Comparison of ENCODE assay signal across 24 mouse cellular contexts in the genomic region with DNA sequence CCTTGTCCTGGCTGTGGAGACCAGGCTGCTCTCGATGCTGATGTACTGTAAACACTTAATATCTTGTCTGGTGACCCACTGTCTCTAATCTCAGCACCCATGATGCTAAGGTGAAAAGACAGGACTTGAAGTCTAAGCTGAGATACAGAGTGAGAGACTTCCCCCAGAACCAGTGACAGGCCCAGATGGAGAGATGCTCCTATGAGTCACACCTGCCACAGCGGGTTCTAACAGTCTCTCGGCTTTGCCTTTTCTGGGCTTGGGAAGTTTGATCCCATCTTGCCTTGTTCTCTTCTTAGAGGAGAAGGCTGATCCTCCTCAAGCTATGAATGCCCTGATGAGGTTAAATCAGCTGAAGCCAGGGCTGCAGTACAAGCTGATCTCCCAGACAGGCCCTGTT. TPM values are rescaled to one million over a fixed set of nuclear protein-coding genes. Genes with fewer than 3 reads are reported as not detected.
DNase-seq lines count a peak whose midpoint lies in the region; ATAC-seq and TF ChIP-seq lines count a peak whose summit lies in the region.
"Had no signal": no experiment of that assay in that cellular context is flagged by ENCODE, and none has a peak within 500 bp of the region (broad histone marks: within the 10 kb centered on the region; RNA-seq: fewer than 3 reads in every experiment).

No protein-coding gene starts in this region.

- no peak overlapping the region for H3K4me3 ChIP-seq in hindbrain, postnatal 0 days (ENCODE audit: low read length)
- no peak overlapping the region for H3K4me3 ChIP-seq in hindbrain, embryonic 12.5 days
- no peak overlapping the region for H3K4me3 ChIP-seq in MEL (ENCODE audit: control insufficient read depth in 1 of 2, insufficient read depth in 1 of 2, low read depth in 2 of 2, low read length in 2 of 2)

- no peak overlapping the region for H3K27ac ChIP-seq in hindbrain, postnatal 0 days
- no peak overlapping the region for H3K27ac ChIP-seq in hindbrain, embryonic 12.5 days
- no peak overlapping the region for H3K27ac ChIP-seq in MEL (ENCODE audit: control insufficient read depth, low read depth, low read length)

- H3K9me3 ChIP-seq in hindbrain, postnatal 0 days (ENCODE audit: low read length): no peaks in the 10 kb centered on the region
- no peaks in the 10 kb centered on the region for H3K9me3 ChIP-seq in hindbrain, embryonic 12.5 days (replicated peaks)
- H3K9me3 ChIP-seq in MEL (replicated peaks; ENCODE audit: insufficient read depth, low read length): no peaks in the 10 kb centered on the region
- H3K9me3 ChIP-seq: G1E had no signal

- H3K36me3 ChIP-seq in hindbrain, postnatal 0 days (ENCODE audit: insufficient read depth, low read length): peaks cover 95% of the 10 kb centered on the region
- peaks cover 98% of the 10 kb centered on the region for H3K36me3 ChIP-seq in hindbrain, embryonic 12.5 days
- H3K36me3 ChIP-seq in MEL (ENCODE audit: control insufficient read depth in 1 of 2, insufficient read depth in 2 of 2, low read length in 2 of 2): peaks cover 0 to 88% of the 10 kb centered on the region in 2 experiments; a peak in 2 of 4 replicates

- no peak overlapping the region for H3K4me2 ChIP-seq in hindbrain, postnatal 0 days (ENCODE audit: low read depth, low read length)
- no peak overlapping the region for H3K4me2 ChIP-seq in hindbrain, embryonic 12.5 days (replicated peaks)

- H3K27me3 ChIP-seq in hindbrain, postnatal 0 days (ENCODE audit: insufficient read depth, low read length): no peaks in the 10 kb centered on the region
- no peaks in the 10 kb centered on the region for H3K27me3 ChIP-seq in hindbrain, embryonic 12.5 days
- H3K27me3 ChIP-seq in MEL (ENCODE audit: control insufficient read depth in 1 of 2, insufficient read depth in 2 of 2, low read length in 2 of 2): no peaks in the 10 kb centered on the region
- H3K27me3 ChIP-seq: CH12.LX, Patski had no signal

- no peak for TF ChIP-seq RAD21 in MEL (IDR thresholded peaks at IDR 0.05; ENCODE audit: low read depth, low read length)

- no peak for DNase-seq in frontal cortex, postnatal 25 days (ENCODE audit: low spot score in 2 of 2)
- no peak for DNase-seq in hindbrain, postnatal 0 days (ENCODE audit: low spot score)
- no peak for DNase-seq in MEL (ENCODE audit: low read depth, low spot score)
- DNase-seq in brain, adult 2 months (ENCODE audit: low read depth, low spot score): peak; percentile 52
- no peak for DNase-seq in layer of hippocampus, postnatal 25 days (ENCODE audit: extremely low spot score in 1 of 2, low spot score in 1 of 2)
- no peak for DNase-seq in layer of hippocampus, postnatal 10 days (ENCODE audit: low spot score in 2 of 2)
- DNase-seq: adrenal gland, adult 2 months; adrenal gland, adult 8-10 months; adrenal gland, postnatal 10 days; adrenal gland, postnatal 14 days; adrenal gland, postnatal 25 days; adrenal gland, postnatal 36 days; B cell, adult 2 months; cerebellum, adult 11 months; cerebellum, adult 11-12 months; cerebellum, adult 18-20 months; cerebellum, adult 2 months had no signal

- no peaks in the 10 kb centered on the region; the same call in 1 of the 2 replicates for H3K79me2 ChIP-seq in MEL (ENCODE audit: control insufficient read depth, insufficient read depth, low read length, poor library complexity)

- no peak for TF ChIP-seq EP300 in MEL (IDR thresholded peaks at IDR 0.05; ENCODE audit: low read depth in 1 of 2, low read length in 2 of 2)

- WGBS in hindbrain, postnatal 0 days: 96% methylated on average over 3 of the region's 3 CpGs
- WGBS in hindbrain, embryonic 12.5 days: 95% methylated on average over 3 of the region's 3 CpGs

- peak; percentile 62; the same call in 1 of the 2 replicates for ATAC-seq in frontal cortex, adult (ENCODE audit: low TSS enrichment)
- no peak for ATAC-seq in hindbrain, postnatal 0 days
- no peak for ATAC-seq in hindbrain, embryonic 12.5 days (ENCODE audit: low FRiP score)
- ATAC-seq: activated CD4-positive, CD25-positive, alpha-beta regulatory T cell, adult 4 months; CD4-positive, CD25-positive, alpha-beta regulatory T cell, adult 4 months; Patski had no signal

- no peaks in the 10 kb centered on the region for H3K4me1 ChIP-seq in hindbrain, postnatal 0 days (ENCODE audit: insufficient read depth, low read length)
- H3K4me1 ChIP-seq in hindbrain, embryonic 12.5 days: no peaks in the 10 kb centered on the region
- H3K4me1 ChIP-seq in MEL (ENCODE audit: control insufficient read depth in 1 of 2, insufficient read depth in 2 of 2, low read length in 2 of 2): no peaks in the 10 kb centered on the region

- H3K9ac ChIP-seq in hindbrain, postnatal 0 days (replicated peaks; ENCODE audit: low read length): 0 out of 2 replicates have a peak overlapping the region, but pooled peaks have one; percentile 17
- H3K9ac ChIP-seq in hindbrain, embryonic 12.5 days: no peak overlapping the region
- H3K9ac ChIP-seq in MEL (ENCODE audit: control insufficient read depth, low read depth, low read length, poor library complexity, severe bottlenecking): no peak overlapping the region

- 0 out of 4 replicates have a peak, but pooled peaks of 1 of the 2 experiments have one; percentile 7 for TF ChIP-seq POLR2A in MEL (IDR thresholded peaks at IDR 0.05; ENCODE audit: control insufficient read depth in 1 of 2, insufficient read depth in 1 of 2, low read depth in 1 of 2, low read length in 2 of 2, poor library complexity in 1 of 2)

- no peak for TF ChIP-seq CTCF in hindbrain, postnatal 0 days (IDR thresholded peaks at IDR 0.05; ENCODE audit: low read depth)
- no peak for TF ChIP-seq CTCF in MEL (IDR thresholded peaks at IDR 0.05 in 2 of 3, conservative IDR thresholded peaks at IDR 0.05 in 1 of 3; ENCODE audit: control insufficient read depth in 1 of 3, insufficient read depth in 1 of 3, low read depth in 2 of 3, low read length in 3 of 3, poor library complexity in 1 of 3, severe bottlenecking in 1 of 3)

TF ChIP-seq in MEL, 35 proteins besides CTCF, POLR2A, EP300 and RAD21:
- TF ChIP-seq SIN3A (IDR thresholded peaks at IDR 0.05; ENCODE audit: low read length): no peak
- TF ChIP-seq NELFE (IDR thresholded peaks at IDR 0.05; ENCODE audit: low read depth, low read length): peak; percentile 42; the same call in 1 of the 2 replicates
- no peak for TF ChIP-seq ZNF384 (IDR thresholded peaks at IDR 0.05; ENCODE audit: low read depth, low read length)
- no peak for TF ChIP-seq TCF12 (IDR thresholded peaks at IDR 0.05; ENCODE audit: low read depth, low read length)
- TF ChIP-seq POLR2AphosphoS2 (IDR thresholded peaks at IDR 0.05; ENCODE audit: low read length): peak; percentile 76
- no peak for TF ChIP-seq RCOR1 (IDR thresholded peaks at IDR 0.05; ENCODE audit: low read depth, low read length)
- 0 out of 2 replicates have a peak, but pooled peaks have one; percentile 52 for TF ChIP-seq CHD1 (IDR thresholded peaks at IDR 0.05; ENCODE audit: low read depth, low read length)
- TF ChIP-seq UBTF (IDR thresholded peaks at IDR 0.05; ENCODE audit: borderline replicate concordance, insufficient read depth, low read depth, low read length): 0 out of 2 replicates have a peak, but pooled peaks have one; percentile 3
- no peak for TF ChIP-seq KAT2A (conservative IDR thresholded peaks at IDR 0.05; ENCODE audit: low read depth, low read length)
- 0 out of 2 replicates have a peak, but pooled peaks have one; percentile 18 for TF ChIP-seq JUND (IDR thresholded peaks at IDR 0.05; ENCODE audit: low read depth, low read length)

RNA-seq across cellular contexts. Expression of gene Qtrt1, which starts 14.5 kb away (rescaled TPM):
- total RNA-seq in hindbrain, postnatal 0 days (2014; rRNA removed): 37.1 and 46.7 TPM in 2 replicates
- polyA plus RNA-seq in hindbrain, postnatal 0 days (2015; fragmentation: Nextera tagmentation; extraction: Ambion mirVana): 38.6 and 44.5 TPM in 2 replicates
- 42.1 and 47.8 TPM in 2 replicates for polyA plus RNA-seq in hindbrain, embryonic 12.5 days (2016; fragmentation: Nextera tagmentation; extraction: Ambion mirVana)
- total RNA-seq in MEL (2012; rRNA removed): 173 and 199 TPM in 2 replicates
- 100 to 1,000 TPM in 1 of 2 experiments, not detected in 1; 244 TPM for polyA plus RNA-seq in MEL (2012; ENCODE audit: insufficient read depth in 1 of 2, insufficient read length in 2 of 2, low read depth in 1 of 2, low replicate concordance in 2 of 2, missing spikeins in 1 of 2)
- total RNA-seq in layer of hippocampus, postnatal 25 days (2021): 10 to 100 TPM; 21.4 to 31.6 TPM
- total RNA-seq in layer of hippocampus, postnatal 10 days (2021): 10 to 100 TPM; 34.2 to 42.0 TPM

RNA-seq across cellular contexts. Expression of gene Dnm2, which starts 27.5 kb away (rescaled TPM):
- 75.3 and 80.4 TPM in 2 replicates for total RNA-seq in hindbrain, postnatal 0 days (2014; rRNA removed)
- 53.5 and 58.6 TPM in 2 replicates for polyA plus RNA-seq in hindbrain, postnatal 0 days (2015; fragmentation: Nextera tagmentation; extraction: Ambion mirVana)
- polyA plus RNA-seq in hindbrain, embryonic 12.5 days (2016; fragmentation: Nextera tagmentation; extraction: Ambion mirVana): 81.0 and 83.9 TPM in 2 replicates
- total RNA-seq in MEL (2012; rRNA removed): 110 and 117 TPM in 2 replicates
- 100 to 1,000 TPM; 237 to 832 TPM for polyA plus RNA-seq in MEL (2012; ENCODE audit: insufficient read depth in 1 of 2, insufficient read length in 2 of 2, low read depth in 1 of 2, low replicate concordance in 2 of 2, missing spikeins in 1 of 2)
- 10 to 100 TPM; 55.2 to 77.1 TPM for total RNA-seq in layer of hippocampus, postnatal 25 days (2021)
- 10 to 100 TPM; 65.2 to 67.7 TPM for total RNA-seq in layer of hippocampus, postnatal 10 days (2021)

RNA-seq across cellular contexts. Expression of gene Ilf3, which starts 29.5 kb away (rescaled TPM):
- 89.5 and 108 TPM in 2 replicates for total RNA-seq in hindbrain, postnatal 0 days (2014; rRNA removed)
- polyA plus RNA-seq in hindbrain, postnatal 0 days (2015; fragmentation: Nextera tagmentation; extraction: Ambion mirVana): 174 and 184 TPM in 2 replicates
- polyA plus RNA-seq in hindbrain, embryonic 12.5 days (2016; fragmentation: Nextera tagmentation; extraction: Ambion mirVana): 283 and 294 TPM in 2 replicates
- 210 and 235 TPM in 2 replicates for total RNA-seq in MEL (2012; rRNA removed)
- polyA plus RNA-seq in MEL (2012; ENCODE audit: insufficient read depth in 1 of 2, insufficient read length in 2 of 2, low read depth in 1 of 2, low replicate concordance in 2 of 2, missing spikeins in 1 of 2): 100 to 1,000 TPM in 1 of 2 experiments, 10 to 100 TPM in 1; 67.4 to 519 TPM
- total RNA-seq in layer of hippocampus, postnatal 25 days (2021): 10 to 100 TPM; 85.6 to 92.6 TPM
- total RNA-seq in layer of hippocampus, postnatal 10 days (2021): 10 to 100 TPM; 92.4 to 96.7 TPM
